Mouse (Mus musculus) embryonic fibroblast, embryonic 13.5 days (primary cell): ENCODE data around the gene Tbc1d23. TPM values are rescaled to one million over a fixed set of nuclear protein-coding genes. Genes with fewer than 3 reads are reported as not detected.
"Not testable (repeated sequence)": the region's sequence is repeated elsewhere in the genome, so short reads cannot be mapped to it uniquely, and the experiment has no call there.

ENCODE experiments used
- H3K27ac ChIP-seq: 2 replicates; pipeline ENCODE4 v1.5.1; 2012; ENCODE audit warnings: low read length, control low read depth, inconsistent platforms; ENCODE audit not compliant: insufficient read depth
- H3K4me1 ChIP-seq: 2 replicates; pipeline ENCODE4 v1.6.1; 2011; ENCODE audit warnings: low read length; ENCODE audit not compliant: control insufficient read depth, insufficient read depth
- H3K4me3 ChIP-seq: 2 replicates; pipeline ENCODE4 v1.5.1; 2011; ENCODE audit warnings: mild to moderate bottlenecking, control low read depth, low read length; ENCODE audit not compliant: insufficient read depth
- CTCF ChIP-seq: IDR thresholded peaks from 2 replicates; pipeline ENCODE4 v1.5.1; 2011; ENCODE audit warnings: mild to moderate bottlenecking, control low read depth, low read length, moderate library complexity, borderline replicate concordance; ENCODE audit not compliant: insufficient read depth
- POLR2A ChIP-seq: IDR thresholded peaks from 2 replicates; pipeline ENCODE4 v1.6.1; 2011; ENCODE audit warnings: low read depth, mild to moderate bottlenecking, control low read depth, low read length, moderate library complexity
- polyA plus RNA-seq: library from polyadenylated mRNA; stranded (reverse); fragments of >200 nt; gene quantifications from 2 replicates; pipeline ENCODE4 v1.2.4, GENCODE M21; 2011; ENCODE audit warnings: low read depth; ENCODE audit not compliant: missing spikeins, insufficient read length

Tbc1d23 gene
- polyA plus RNA-seq, 1 experiment: 52.5 TPM

DNA sequence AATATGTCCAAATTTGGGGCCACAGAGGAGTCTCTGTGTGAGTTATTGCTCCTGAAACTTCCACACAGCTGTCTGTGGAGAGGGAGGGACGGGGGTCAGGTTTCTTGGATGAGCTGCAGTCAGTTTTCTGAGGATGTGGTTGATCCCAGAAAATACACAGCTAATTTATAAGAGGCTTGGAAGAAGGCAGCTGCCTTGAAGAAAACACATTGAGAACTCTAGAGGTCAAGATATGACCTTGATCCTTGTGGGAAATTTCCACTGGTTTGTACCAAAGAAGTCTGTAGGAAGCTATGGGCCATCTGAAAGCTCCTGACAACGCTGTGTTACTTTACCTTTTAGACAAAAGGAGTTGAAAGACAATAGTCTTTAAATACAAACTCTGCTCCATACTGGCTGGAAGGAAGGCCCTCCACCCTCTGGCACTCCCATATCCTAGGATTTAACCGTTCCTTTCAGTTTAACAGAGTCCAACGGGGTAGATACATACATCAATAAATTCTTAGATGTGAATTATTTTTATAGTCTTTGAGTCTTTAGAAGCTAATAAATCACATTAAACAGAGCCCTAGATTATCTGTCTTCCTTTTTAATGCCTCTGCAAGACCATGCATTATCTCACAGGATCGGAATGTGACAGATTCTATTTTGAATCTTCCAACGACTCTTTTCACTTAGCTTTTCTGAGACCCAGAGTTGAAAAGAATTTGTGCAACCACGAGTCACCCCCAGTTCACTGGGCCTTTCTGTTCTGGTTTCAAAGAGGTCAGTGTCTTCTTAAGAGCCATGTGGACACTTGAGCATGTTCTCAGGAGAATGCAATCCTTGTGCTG is 20.5 kb upstream of the Tbc1d23 start:
- peaks cover 6% of the 10 kb centered on the region for H3K4me1 ChIP-seq
- no peak overlapping the region for H3K4me3 ChIP-seq
- no peak for TF ChIP-seq POLR2A
- TF ChIP-seq CTCF: no peak
- peak overlapping the region; percentile 93 for H3K27ac ChIP-seq

DNA sequence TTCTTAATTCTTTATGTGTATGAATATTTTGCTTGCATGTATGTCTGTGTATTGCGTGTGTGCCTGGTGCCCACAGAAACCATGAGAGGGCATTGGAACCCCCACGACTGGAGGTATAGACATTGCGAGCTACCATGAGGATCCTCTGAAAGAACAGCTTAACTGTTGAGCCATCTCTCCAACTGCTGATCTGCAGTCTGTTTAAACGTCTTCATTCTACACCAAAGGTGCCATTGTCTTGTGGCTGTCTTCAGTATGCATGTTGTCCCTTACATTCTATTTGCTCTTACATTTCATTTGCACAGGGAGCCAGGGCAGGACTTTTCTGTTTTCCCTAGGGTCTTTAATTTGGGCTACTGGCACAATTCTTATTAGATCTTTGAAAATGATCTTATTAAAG is 19.7 kb upstream of the Tbc1d23 start:
- Histone ChIP-seq H3K4me3 (no peak overlapping the region), H3K27ac (peak overlapping the region; percentile 93), H3K4me1 (peaks cover 6% of the 10 kb centered on the region)
- TF ChIP-seq POLR2A (no peak), CTCF (no peak)

DNA sequence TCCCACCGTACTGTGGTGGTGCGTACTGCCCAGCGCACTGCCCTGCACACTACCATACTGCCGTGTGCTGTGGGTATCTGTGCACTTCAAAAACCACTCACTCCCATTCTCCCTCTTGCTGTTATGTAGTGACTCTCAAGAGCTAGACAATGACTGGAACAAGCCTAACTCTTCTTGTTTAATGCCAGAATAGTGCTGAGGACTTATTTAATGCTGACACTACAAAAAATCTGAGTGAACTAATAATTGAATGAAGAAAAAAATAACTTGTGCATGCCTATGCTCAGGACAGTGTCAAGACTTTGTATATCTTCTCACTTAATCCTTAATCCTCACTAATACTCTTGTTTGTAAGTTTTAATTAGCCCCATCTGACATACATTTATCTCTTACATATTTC is 16.2 kb upstream of the Tbc1d23 start:
- Histone ChIP-seq H3K27ac (no peak overlapping the region), H3K4me3 (no peak overlapping the region), H3K4me1 (peaks cover under 1% of the 10 kb centered on the region)
- TF ChIP-seq POLR2A (no peak), CTCF (no peak)

DNA sequence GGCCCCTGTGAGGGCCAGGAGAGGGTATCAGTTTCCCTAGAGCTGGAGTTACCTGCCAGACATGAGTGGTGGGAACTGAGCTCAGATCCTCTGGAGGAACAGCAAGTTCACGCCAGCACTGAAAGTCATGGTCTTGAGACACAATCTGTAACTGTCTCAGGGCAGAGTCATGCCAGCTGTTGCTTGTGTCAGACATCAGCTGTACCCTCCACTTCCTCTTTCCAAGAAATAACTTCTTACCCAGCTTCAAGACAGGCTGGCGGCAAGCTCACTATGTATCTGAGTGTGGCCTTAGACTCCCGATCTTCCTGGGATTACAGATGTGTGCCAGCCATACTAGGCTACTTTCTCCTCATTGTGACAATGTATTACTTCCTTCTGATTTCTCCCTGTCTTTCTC is 15.3 kb upstream of the Tbc1d23 start:
- Histone ChIP-seq H3K4me3 (no peak overlapping the region), H3K27ac (no peak overlapping the region), H3K4me1 (no peaks in the 10 kb centered on the region; the same call in none of the 2 replicates)
- no peak for TF ChIP-seq CTCF
- no peak for TF ChIP-seq POLR2A

DNA sequence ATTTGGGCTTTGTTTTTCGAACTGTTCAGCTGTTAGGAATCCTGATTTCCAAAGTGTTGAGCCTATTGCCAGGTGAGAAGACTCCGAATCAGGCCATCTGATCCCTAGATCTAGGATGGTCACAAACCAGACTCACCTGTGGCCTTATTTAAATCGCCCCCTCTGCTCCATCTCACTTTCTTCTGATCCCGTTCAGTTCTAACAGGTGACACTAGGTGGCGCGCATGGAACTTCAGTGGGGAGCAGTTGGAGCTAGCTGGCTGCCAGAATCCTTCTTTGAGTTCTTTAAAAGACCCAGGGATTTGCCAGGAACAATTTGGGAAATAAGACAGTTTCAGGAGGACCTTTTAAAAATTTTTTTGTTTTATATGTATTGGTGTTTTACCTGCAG is 12.5 kb upstream of the Tbc1d23 start:
- Histone ChIP-seq H3K27ac (no peak overlapping the region), H3K4me3 (no peak overlapping the region), H3K4me1 (no peaks in the 10 kb centered on the region)
- TF ChIP-seq CTCF (peak; percentile 76; the same call in 1 of the 2 replicates), POLR2A (no peak)

- no peak for TF ChIP-seq CTCF
- no peak for TF ChIP-seq POLR2A
These were observed 12.0 kb upstream of the Tbc1d23 start for GRCm38 (mm10) chr16:57243205-57243857.

GRCm38 (mm10) chr16:57242857-57243204 is 11.5 kb upstream of the Tbc1d23 start:
- Histone ChIP-seq H3K4me1 (no peaks in the 10 kb centered on the region), H3K27ac (no peak overlapping the region), H3K4me3 (no peak overlapping the region)
- TF ChIP-seq POLR2A: no peak
- no peak for TF ChIP-seq CTCF

More at GRCm38 (mm10) chr16:57243205-57243857, 12.0 kb upstream of the Tbc1d23 start:
- Histone ChIP-seq H3K4me1 (no peaks in the 10 kb centered on the region), H3K4me3 (no peak overlapping the region), H3K27ac (no peak overlapping the region)

- H3K27ac ChIP-seq: peak overlapping the region; percentile 76
- no peak overlapping the region for H3K4me3 ChIP-seq
- peaks cover 2% of the 10 kb centered on the region; the same call in 1 of the 2 replicates for H3K4me1 ChIP-seq
- no peak for TF ChIP-seq CTCF
- TF ChIP-seq POLR2A: no peak
These were observed 4.7 kb upstream of the Tbc1d23 start for GRCm38 (mm10) chr16:57235871-57236510.

DNA sequence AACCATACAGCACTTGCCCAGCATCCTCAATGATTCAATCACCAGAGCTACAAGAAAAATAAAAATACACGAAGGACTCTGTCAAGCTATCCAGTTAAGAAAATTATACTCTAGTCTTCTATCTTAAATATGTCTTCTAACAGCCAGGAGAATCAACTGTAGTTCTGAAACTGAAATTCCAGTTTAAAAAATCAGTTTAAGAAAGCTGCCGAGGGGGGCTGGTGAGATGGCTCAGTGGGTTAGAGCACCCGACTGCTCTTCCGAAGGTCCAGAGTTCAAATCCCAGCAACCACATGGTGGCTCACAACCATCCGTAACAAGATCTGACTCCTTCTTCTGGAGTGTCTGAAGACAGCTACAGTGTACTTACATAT is 620 bp upstream of the Tbc1d23 start:
- not testable (repeated sequence) for H3K4me3 ChIP-seq, H3K27ac ChIP-seq, H3K4me1 ChIP-seq

DNA sequence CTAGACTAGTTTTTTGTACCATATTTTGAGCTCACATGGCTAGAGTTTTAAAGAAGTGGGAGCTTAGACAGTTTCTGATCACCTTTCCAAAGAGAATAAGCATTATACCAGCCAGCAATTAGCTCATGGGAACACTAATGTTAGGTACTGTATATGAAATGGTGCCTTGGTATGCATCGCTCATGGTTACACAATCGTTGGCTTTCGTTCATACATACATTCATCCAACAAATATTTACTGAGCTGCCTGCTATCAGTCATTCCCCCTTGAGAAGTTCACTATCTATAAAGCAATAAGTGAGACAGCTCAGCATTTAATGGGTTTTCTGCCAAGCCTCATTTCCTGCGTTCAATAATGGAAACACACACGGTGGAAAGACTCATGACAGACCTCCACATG is 4.9 kb downstream of the Tbc1d23 start:
- TF ChIP-seq CTCF: no peak
- no peak for TF ChIP-seq POLR2A
- peaks cover 6% of the 10 kb centered on the region for H3K4me1 ChIP-seq
- H3K4me3 ChIP-seq: no peak overlapping the region
- H3K27ac ChIP-seq: peak overlapping the region; percentile 74; the same call in 1 of the 2 replicates
